ENCODE assay signal across 17 mouse cellular contexts in genomic region chr14:33099111-33099510, GRCm38 (mm10).
DNase-seq lines count a peak whose midpoint lies in the region; ATAC-seq lines count a peak whose summit lies in the region.
"Had no signal": no experiment of that assay in that cellular context is flagged by ENCODE, and none has a peak within 500 bp of the region (broad histone marks: within the 10 kb centered on the region; RNA-seq: fewer than 3 reads in every experiment).

No protein-coding gene starts in this region.

- no peak overlapping the region for H3K9ac ChIP-seq in forebrain, embryonic 12.5 days
- H3K9ac ChIP-seq: embryonic facial prominence, embryonic 12.5 days; intestine, embryonic 15.5 days had no signal

- DNase-seq in 416B (ENCODE audit: low read depth) = peak; percentile 79
- peak; percentile 59 for DNase-seq in CD4-positive helper T cell, adult 2 months (ENCODE audit: low read depth, low spot score)
- DNase-seq in c-Kit-positive CD71-negative TER-119-negative erythroid progenitor cells, embryonic 14.5 days (ENCODE audit: low read depth) = peak; percentile 39
- DNase-seq in midbrain, embryonic 10.5 days (ENCODE audit: low spot score) = no peak
- no peak for DNase-seq in heart, postnatal 4 days
- DNase-seq: cerebellum, adult 9-10 months; kidney, postnatal 25 days; lung, adult 18-20 months; right cerebral cortex, postnatal 25 days had no signal

- no peaks in the 10 kb centered on the region for H3K27me3 ChIP-seq in midbrain, embryonic 10.5 days (ENCODE audit: low read depth, poor library complexity, severe bottlenecking)
- no peaks in the 10 kb centered on the region for H3K27me3 ChIP-seq in forebrain, embryonic 12.5 days
- H3K27me3 ChIP-seq: embryonic facial prominence, embryonic 12.5 days; intestine, embryonic 15.5 days; megakaryocyte, embryonic 14.5 days had no signal

- H3K4me1 ChIP-seq in midbrain, embryonic 10.5 days = 0 out of 2 replicates have a peak, but pooled peaks cover 3% of the 10 kb centered on the region
- no peaks in the 10 kb centered on the region for H3K4me1 ChIP-seq in forebrain, embryonic 12.5 days
- H3K4me1 ChIP-seq: embryonic facial prominence, embryonic 12.5 days; forebrain, embryonic 10.5 days; hindbrain, embryonic 10.5 days; intestine, embryonic 15.5 days had no signal

- H3K4me3 ChIP-seq in midbrain, embryonic 10.5 days = no peak overlapping the region
- no peak overlapping the region for H3K4me3 ChIP-seq in forebrain, embryonic 12.5 days (replicated peaks)
- H3K4me3 ChIP-seq: embryonic facial prominence, embryonic 12.5 days; forebrain, embryonic 10.5 days; hindbrain, embryonic 10.5 days; intestine, embryonic 15.5 days; megakaryocyte, embryonic 14.5 days had no signal

- WGBS in midbrain, embryonic 10.5 days = 62% methylated on average over 7 of the region's 7 CpGs
- WGBS in forebrain, embryonic 12.5 days = 57% methylated on average over 7 of the region's 7 CpGs

- H3K9me3 ChIP-seq in midbrain, embryonic 10.5 days (replicated peaks) = no peaks in the 10 kb centered on the region
- no peaks in the 10 kb centered on the region for H3K9me3 ChIP-seq in forebrain, embryonic 12.5 days
- H3K9me3 ChIP-seq: embryonic facial prominence, embryonic 12.5 days; forebrain, embryonic 10.5 days; hindbrain, embryonic 10.5 days; intestine, embryonic 15.5 days; megakaryocyte, embryonic 14.5 days had no signal

- H3K36me3 ChIP-seq in midbrain, embryonic 10.5 days = no peaks in the 10 kb centered on the region
- H3K36me3 ChIP-seq in forebrain, embryonic 12.5 days (replicated peaks) = no peaks in the 10 kb centered on the region
- H3K36me3 ChIP-seq: embryonic facial prominence, embryonic 12.5 days; forebrain, embryonic 10.5 days; hindbrain, embryonic 10.5 days; intestine, embryonic 15.5 days had no signal

- H3K27ac ChIP-seq in midbrain, embryonic 10.5 days (replicated peaks) = no peak overlapping the region
- no peak overlapping the region for H3K27ac ChIP-seq in forebrain, embryonic 12.5 days
- H3K27ac ChIP-seq: embryonic facial prominence, embryonic 12.5 days; forebrain, embryonic 10.5 days; hindbrain, embryonic 10.5 days; intestine, embryonic 15.5 days had no signal

- H3K4me2 ChIP-seq in forebrain, embryonic 12.5 days = no peak overlapping the region
- H3K4me2 ChIP-seq: embryonic facial prominence, embryonic 12.5 days; intestine, embryonic 15.5 days had no signal

- ATAC-seq in monocyte, adult 5-6 weeks (replicated peaks; ENCODE audit: insufficient number of reproducible peaks, low FRiP score, low TSS enrichment, poor library complexity, severe bottlenecking) = peak; percentile 22; the same call in 1 of the 2 replicates
- ATAC-seq in cerebellum, adult (ENCODE audit: insufficient number of reproducible peaks, low FRiP score, low TSS enrichment) = no peak
- ATAC-seq in forebrain, embryonic 12.5 days (ENCODE audit: low FRiP score) = no peak
- ATAC-seq: intestine, embryonic 15.5 days had no signal

Comparison
In these comparisons a context has a peak if more than half of its experiments do, and no peak if none do; other contexts are left out.
1. DNase-seq: peak in 416B (single experiment), CD4-positive helper T cell, adult 2 months (single experiment) and c-Kit-positive CD71-negative TER-119-negative erythroid progenitor cells, embryonic 14.5 days (single experiment); none in midbrain, embryonic 10.5 days (single experiment) and heart, postnatal 4 days (single experiment).